30 mouse cellular contexts compared by ENCODE assay signal in the genomic region with DNA sequence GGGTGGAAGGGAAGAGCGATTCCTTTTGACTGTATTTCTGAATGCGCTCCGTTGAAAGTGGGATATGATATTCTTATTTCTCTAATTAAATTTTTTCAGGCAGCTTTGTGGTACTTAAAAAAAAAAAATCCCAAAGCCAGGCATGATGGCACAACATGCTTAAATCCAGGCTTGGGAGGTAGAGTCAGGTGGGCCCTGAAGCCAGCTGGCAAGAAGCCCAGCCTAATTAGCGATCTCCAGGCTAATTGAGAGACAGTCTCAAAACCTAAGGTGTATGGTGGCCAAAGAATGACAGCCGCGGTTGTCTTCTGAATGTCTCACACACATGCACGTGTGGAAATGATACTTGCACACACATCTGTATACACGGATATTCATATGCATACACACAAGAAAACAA. TPM values are rescaled to one million over a fixed set of nuclear protein-coding genes. Genes with fewer than 3 reads are reported as not detected.
DNase-seq lines count a peak whose midpoint lies in the region; ATAC-seq and TF ChIP-seq lines count a peak whose summit lies in the region.
"Had no signal": no experiment of that assay in that cellular context is flagged by ENCODE, and none has a peak within 500 bp of the region (broad histone marks: within the 10 kb centered on the region; RNA-seq: fewer than 3 reads in every experiment).

No protein-coding gene starts in this region.

- H3K36me3 ChIP-seq in hindbrain, postnatal 0 days (ENCODE audit: insufficient read depth, low read length): no peaks in the 10 kb centered on the region
- H3K36me3 ChIP-seq in hindbrain, embryonic 12.5 days: no peaks in the 10 kb centered on the region
- H3K36me3 ChIP-seq in forebrain, embryonic 16.5 days (ENCODE audit: control insufficient read depth, insufficient read depth): no peaks in the 10 kb centered on the region
- H3K36me3 ChIP-seq: embryonic facial prominence, embryonic 10.5 days; embryonic facial prominence, embryonic 15.5 days; heart, embryonic 12.5 days; intestine, embryonic 15.5 days; neural tube, embryonic 15.5 days had no signal

- TF ChIP-seq CTCF in hindbrain, postnatal 0 days (IDR thresholded peaks at IDR 0.05; ENCODE audit: low read depth): no peak

- H3K4me1 ChIP-seq in hindbrain, postnatal 0 days (ENCODE audit: insufficient read depth, low read length): no peaks in the 10 kb centered on the region
- no peaks in the 10 kb centered on the region for H3K4me1 ChIP-seq in hindbrain, embryonic 12.5 days
- H3K4me1 ChIP-seq in forebrain, embryonic 16.5 days (replicated peaks; ENCODE audit: control insufficient read depth, insufficient read depth, low read length): peaks cover 13% of the 10 kb centered on the region
- H3K4me1 ChIP-seq: embryonic facial prominence, embryonic 15.5 days; heart, embryonic 12.5 days; intestine, embryonic 15.5 days had no signal

- WGBS in hindbrain, postnatal 0 days: 69% methylated on average over 8 of the region's 8 CpGs
- WGBS in hindbrain, embryonic 12.5 days: 90% methylated on average over 8 of the region's 8 CpGs
- 42% methylated on average over 8 of the region's 8 CpGs for WGBS in forebrain, embryonic 16.5 days

- no peak overlapping the region for H3K27ac ChIP-seq in hindbrain, postnatal 0 days
- H3K27ac ChIP-seq in hindbrain, embryonic 12.5 days: no peak overlapping the region
- no peak overlapping the region for H3K27ac ChIP-seq in forebrain, embryonic 16.5 days (ENCODE audit: low read length)
- H3K27ac ChIP-seq: embryonic facial prominence, embryonic 10.5 days; embryonic facial prominence, embryonic 15.5 days; heart, adult 2 months; intestine, embryonic 15.5 days; liver, embryonic 14.5 days; macrophage; neural tube, embryonic 15.5 days had no signal

- H3K27me3 ChIP-seq in hindbrain, postnatal 0 days (ENCODE audit: insufficient read depth, low read length): no peaks in the 10 kb centered on the region; the same call in 1 of the 2 replicates
- no peaks in the 10 kb centered on the region for H3K27me3 ChIP-seq in hindbrain, embryonic 12.5 days
- no peaks in the 10 kb centered on the region for H3K27me3 ChIP-seq in forebrain, embryonic 16.5 days (replicated peaks; ENCODE audit: control insufficient read depth, insufficient read depth, low read length)
- H3K27me3 ChIP-seq: CH12.LX; embryonic facial prominence, embryonic 15.5 days; heart, embryonic 12.5 days; intestine, embryonic 15.5 days; neural tube, embryonic 15.5 days had no signal

- H3K4me3 ChIP-seq in hindbrain, postnatal 0 days (ENCODE audit: low read length): no peak overlapping the region
- H3K4me3 ChIP-seq in hindbrain, embryonic 12.5 days: no peak overlapping the region
- H3K4me3 ChIP-seq in forebrain, embryonic 16.5 days (replicated peaks; ENCODE audit: low read length): no peak overlapping the region
- H3K4me3 ChIP-seq: embryonic facial prominence, embryonic 10.5 days; embryonic facial prominence, embryonic 15.5 days; heart, adult 2 months; heart, embryonic 12.5 days; intestine, embryonic 15.5 days; neural tube, embryonic 15.5 days had no signal

- no peak for ATAC-seq in hindbrain, postnatal 0 days
- ATAC-seq in hindbrain, embryonic 12.5 days (ENCODE audit: low FRiP score): no peak
- no peak for ATAC-seq in forebrain, embryonic 16.5 days
- ATAC-seq: hindbrain, embryonic 16.5 days; intestine, embryonic 15.5 days had no signal

- no peaks in the 10 kb centered on the region for H3K9me3 ChIP-seq in hindbrain, postnatal 0 days (ENCODE audit: low read length)
- H3K9me3 ChIP-seq in hindbrain, embryonic 12.5 days (replicated peaks): no peaks in the 10 kb centered on the region
- H3K9me3 ChIP-seq in forebrain, embryonic 16.5 days (ENCODE audit: control insufficient read depth, low read length): no peaks in the 10 kb centered on the region
- H3K9me3 ChIP-seq: embryonic facial prominence, embryonic 10.5 days; embryonic facial prominence, embryonic 15.5 days; intestine, embryonic 15.5 days; neural tube, embryonic 15.5 days had no signal

- no peak overlapping the region for H3K4me2 ChIP-seq in hindbrain, postnatal 0 days (ENCODE audit: low read depth, low read length)
- no peak overlapping the region for H3K4me2 ChIP-seq in hindbrain, embryonic 12.5 days (replicated peaks)
- peak overlapping the region; percentile 10; the same call in 1 of the 2 replicates for H3K4me2 ChIP-seq in forebrain, embryonic 16.5 days (ENCODE audit: low read length)
- H3K4me2 ChIP-seq: embryonic facial prominence, embryonic 15.5 days; heart, embryonic 12.5 days; intestine, embryonic 15.5 days; neural tube, embryonic 15.5 days had no signal

- no peak overlapping the region for H3K9ac ChIP-seq in hindbrain, postnatal 0 days (replicated peaks; ENCODE audit: low read length)
- no peak overlapping the region for H3K9ac ChIP-seq in hindbrain, embryonic 12.5 days
- H3K9ac ChIP-seq in forebrain, embryonic 16.5 days (replicated peaks; ENCODE audit: low read depth, low read length): no peak overlapping the region
- H3K9ac ChIP-seq: embryonic facial prominence, embryonic 15.5 days; heart, embryonic 12.5 days; intestine, embryonic 15.5 days; liver, embryonic 14.5 days; neural tube, embryonic 15.5 days had no signal

- peak; percentile 64 to 72 for DNase-seq in cerebellum, postnatal 10 days
- DNase-seq in cerebellum, adult 11-12 months: no peak
- peak; percentile 45 for DNase-seq in hindbrain, postnatal 0 days (ENCODE audit: low spot score)
- DNase-seq in MN1 (ENCODE audit: low spot score): peak; percentile 14
- no peak for DNase-seq in layer of hippocampus, adult 18-20 months (ENCODE audit: low spot score in 2 of 2)
- DNase-seq: adrenal gland, postnatal 10 days; cerebellum, adult 11 months; cerebellum, adult 9-11 months; heart, adult 2 months; heart, postnatal 4 days; kidney, adult 2 months; kidney, postnatal 36 days; layer of hippocampus, postnatal 36 days; liver; lung, adult 2 months; lung, postnatal 10 days; retina, postnatal 1 day; right cerebral cortex, postnatal 14 days; thymus, postnatal 14 days had no signal

RNA-seq across cellular contexts. Expression of a gene that starts 41.2 kb away (rescaled TPM):
- total RNA-seq in hindbrain, postnatal 0 days (2014; rRNA removed): 165 and 170 TPM in 2 replicates
- 33.0 and 36.8 TPM in 2 replicates for polyA plus RNA-seq in hindbrain, postnatal 0 days (2015; fragmentation: Nextera tagmentation; extraction: Ambion mirVana)
- 34.8 and 35.9 TPM in 2 replicates for polyA plus RNA-seq in hindbrain, embryonic 12.5 days (2016; fragmentation: Nextera tagmentation; extraction: Ambion mirVana)
- polyA plus RNA-seq in forebrain, embryonic 16.5 days (2015; fragmentation: Nextera tagmentation; extraction: Ambion mirVana): 19.7 and 23.4 TPM in 2 replicates
- total RNA-seq in layer of hippocampus, adult 18-20 months (2021): 100 to 1,000 TPM; 110 to 113 TPM

Comparison
In these comparisons a context has a peak if more than half of its experiments do, and no peak if none do; other contexts are left out.
1. DNase-seq: peak in cerebellum, postnatal 10 days (2 of 2), hindbrain, postnatal 0 days (single experiment) and MN1 (single experiment); none in cerebellum, adult 11-12 months (single experiment) and layer of hippocampus, adult 18-20 months (0 of 2).